Mouse (Mus musculus) liver, embryonic 12.5 days (tissue): ENCODE results near the gene Ccdc71. TPM values are rescaled to one million over a fixed set of nuclear protein-coding genes. Genes with fewer than 3 reads are reported as not detected.

ENCODE experiments used
- ATAC-seq: fragments of 200-750 bp; cut with Nextera tagmentation; 2 replicates; pipeline ENCODE4 v1.8.0; 2017; ENCODE audit warnings: moderate number of reproducible peaks, mild to moderate bottlenecking, moderate library complexity
- H3K27ac ChIP-seq: fragments of 300-500 bp; sonication (generic); 2 replicates; pipeline ENCODE4 v1.5.1; 2016; ENCODE audit warnings: mild to moderate bottlenecking
- H3K27me3 ChIP-seq: fragments of 300-500 bp; sonication (generic); replicated peaks from 2 replicates; pipeline ENCODE4 v1.6.1; 2016; ENCODE audit warnings: mild to moderate bottlenecking, moderate library complexity
- H3K36me3 ChIP-seq: fragments of 300-500 bp; sonication (generic); 2 replicates; pipeline ENCODE4 v1.6.1; 2016; ENCODE audit warnings: mild to moderate bottlenecking, moderate library complexity
- H3K4me1 ChIP-seq: fragments of 300-500 bp; sonication (generic); 2 replicates; pipeline ENCODE4 v1.6.1; 2016
- H3K4me2 ChIP-seq: fragments of 300-500 bp; sonication (generic); 2 replicates; pipeline ENCODE4 v1.6.1; 2016; ENCODE audit warnings: mild to moderate bottlenecking, moderate library complexity
- H3K4me3 ChIP-seq: fragments of 300-500 bp; sonication (generic); 2 replicates; pipeline ENCODE4 v1.5.1; 2016; ENCODE audit warnings: mild to moderate bottlenecking, moderate library complexity
- H3K9ac ChIP-seq: fragments of 300-500 bp; sonication (generic); 2 replicates; pipeline ENCODE4 v1.6.1; 2016; ENCODE audit warnings: mild to moderate bottlenecking, moderate library complexity
- H3K9me3 ChIP-seq: fragments of 300-500 bp; sonication (generic); replicated peaks from 2 replicates; pipeline ENCODE4 v1.6.1; 2016; ENCODE audit warnings: mild to moderate bottlenecking, moderate library complexity
- whole genome bisulfite sequencing: fragments of 180-500 bp; shearing (Covaris S2); methylation state at CpG from one replicate; pipeline ENCODE4 v1.1.7; 2016; ENCODE audit not compliant: insufficient replicate concordance; 5-methylcytosine and 5-hydroxymethylcytosine counted together
- polyA plus RNA-seq: library from polyadenylated mRNA; unstranded; fragments of >200 nt; fragmentation: Nextera tagmentation; extraction: Ambion mirVana; gene quantifications from 2 replicates; pipeline ENCODE4 v1.2.1, GENCODE M21; 2016

Ccdc71 gene
- polyA plus RNA-seq, 1 experiment from 2014 or later: 32.9 TPM

GRCm38 (mm10) chr9:108481520-108482210 is 21.3 kb downstream of the Ccdc71 start:
- H3K9ac ChIP-seq: no peak overlapping the region
- H3K4me1 ChIP-seq: peaks cover 23% of the 10 kb centered on the region
- peaks cover 24% of the 10 kb centered on the region; the same call in 1 of the 2 replicates for H3K36me3 ChIP-seq
- H3K27me3 ChIP-seq: peaks cover 32% of the 10 kb centered on the region
- H3K4me2 ChIP-seq: no peak overlapping the region
- 76% methylated on average over 19 of the region's 19 CpGs for WGBS
- ATAC-seq: no peak
- H3K4me3 ChIP-seq: no peak overlapping the region
- no peaks in the 10 kb centered on the region for H3K9me3 ChIP-seq
- H3K27ac ChIP-seq: no peak overlapping the region

- H3K9ac ChIP-seq: no peak overlapping the region
- no peak overlapping the region for H3K27ac ChIP-seq
- no peak overlapping the region for H3K4me2 ChIP-seq
- no peak for ATAC-seq
- H3K27me3 ChIP-seq: peaks cover 23% of the 10 kb centered on the region
- 85% methylated on average over 18 of the region's 18 CpGs for WGBS
- H3K4me3 ChIP-seq: no peak overlapping the region
- H3K4me1 ChIP-seq: peaks cover 23% of the 10 kb centered on the region
- H3K36me3 ChIP-seq: peaks cover 37% of the 10 kb centered on the region
- H3K9me3 ChIP-seq: no peaks in the 10 kb centered on the region
These were observed 22.9 kb downstream of the Ccdc71 start for GRCm38 (mm10) chr9:108483051-108483790.

GRCm38 (mm10) chr9:108484021-108484420 is 23.7 kb downstream of the Ccdc71 start:
- peaks cover 45% of the 10 kb centered on the region for H3K36me3 ChIP-seq

GRCm38 (mm10) chr9:108485301-108485875 is 25.1 kb downstream of the Ccdc71 start:
- ATAC-seq: no peak
- no peak overlapping the region for H3K9ac ChIP-seq
- no peak overlapping the region for H3K27ac ChIP-seq
- no peak overlapping the region for H3K4me3 ChIP-seq
- peaks cover 13% of the 10 kb centered on the region for H3K4me1 ChIP-seq
- no peak overlapping the region for H3K4me2 ChIP-seq
- no peaks in the 10 kb centered on the region for H3K9me3 ChIP-seq
- peaks cover 45% of the 10 kb centered on the region for H3K36me3 ChIP-seq
- 80% methylated on average over 19 of the region's 19 CpGs for WGBS
- H3K27me3 ChIP-seq: peaks cover 3% of the 10 kb centered on the region; the same call in 1 of the 2 replicates

More at GRCm38 (mm10) chr9:108484021-108484420, 23.7 kb downstream of the Ccdc71 start:
- WGBS: 82% methylated on average over 15 of the region's 15 CpGs
- Histone ChIP-seq H3K9me3 (no peaks in the 10 kb centered on the region), H3K27me3 (peaks cover 17% of the 10 kb centered on the region), H3K4me2 (no peak overlapping the region), H3K4me3 (no peak overlapping the region), H3K4me1 (peaks cover 17% of the 10 kb centered on the region), H3K9ac (no peak overlapping the region), H3K27ac (no peak overlapping the region)
- ATAC-seq: no peak

GRCm38 (mm10) chr9:108486973-108487530 is 26.7 kb downstream of the Ccdc71 start:
- Histone ChIP-seq H3K27me3 (no peaks in the 10 kb centered on the region), H3K36me3 (peaks cover 47% of the 10 kb centered on the region), H3K9me3 (no peaks in the 10 kb centered on the region), H3K9ac (no peak overlapping the region), H3K4me2 (no peak overlapping the region), H3K27ac (no peak overlapping the region), H3K4me1 (peaks cover 19% of the 10 kb centered on the region), H3K4me3 (no peak overlapping the region)
- 75% methylated on average over 8 of the region's 8 CpGs for WGBS
- ATAC-seq: no peak

GRCm38 (mm10) chr9:108488403-108488802 is 28.1 kb downstream of the Ccdc71 start:
- Histone ChIP-seq H3K4me1 (peaks cover 26% of the 10 kb centered on the region), H3K4me3 (no peak overlapping the region), H3K27ac (no peak overlapping the region), H3K9me3 (no peaks in the 10 kb centered on the region), H3K36me3 (peaks cover 57% of the 10 kb centered on the region), H3K4me2 (no peak overlapping the region), H3K9ac (no peak overlapping the region), H3K27me3 (no peaks in the 10 kb centered on the region)
- ATAC-seq: no peak
- 82% methylated on average over 17 of the region's 17 CpGs for WGBS

GRCm38 (mm10) chr9:108489215-108489614 is 28.9 kb downstream of the Ccdc71 start:
- no peak for ATAC-seq
- Histone ChIP-seq H3K4me3 (no peak overlapping the region), H3K27me3 (no peaks in the 10 kb centered on the region), H3K27ac (peak overlapping the region; percentile 96; the same call in 1 of the 2 replicates), H3K4me2 (no peak overlapping the region), H3K36me3 (peaks cover 62% of the 10 kb centered on the region), H3K9me3 (no peaks in the 10 kb centered on the region), H3K9ac (no peak overlapping the region), H3K4me1 (peaks cover 26% of the 10 kb centered on the region)
- 91% methylated on average over 20 of the region's 20 CpGs for WGBS

GRCm38 (mm10) chr9:108489702-108490558 is 29.6 kb downstream of the Ccdc71 start:
- Histone ChIP-seq H3K36me3 (peaks cover 64% of the 10 kb centered on the region), H3K4me2 (peak overlapping the region; percentile 94), H3K9me3 (no peaks in the 10 kb centered on the region), H3K9ac (peak overlapping the region; percentile 94), H3K27ac (peak overlapping the region; percentile 96), H3K27me3 (no peaks in the 10 kb centered on the region), H3K4me3 (peak overlapping the region; percentile 95), H3K4me1 (peaks cover 26% of the 10 kb centered on the region)
- no peak for ATAC-seq
- WGBS: 68% methylated on average over 26 of the region's 26 CpGs

- Histone ChIP-seq H3K27ac (peak within 1 kb of the TSS; percentile 96), H3K4me3 (peak within 1 kb of the TSS; percentile 95), H3K4me1 (peaks cover 26% of the 10 kb centered on the region), H3K9ac (peak within 1 kb of the TSS; percentile 94), H3K4me2 (peak within 1 kb of the TSS; percentile 94), H3K9me3 (no peaks in the 10 kb centered on the region), H3K36me3 (peaks cover 69% of the 10 kb centered on the region), H3K27me3 (no peaks in the 10 kb centered on the region)
- WGBS: under 1% methylated on average over 69 of the region's 69 CpGs
- peak; percentile 91 for ATAC-seq
These were observed 30.4 kb downstream of the Ccdc71 start, which contains the start of gene Usp19 for GRCm38 (mm10) chr9:108490559-108491285. TSS of gene Usp19 (plus strand) at chr9:108490602.

GRCm38 (mm10) chr9:108491286-108491580 is 30.9 kb downstream of the Ccdc71 start:
- no peaks in the 10 kb centered on the region for H3K9me3 ChIP-seq
- peak overlapping the region; percentile 94 for H3K4me2 ChIP-seq
- H3K9ac ChIP-seq: peak overlapping the region; percentile 94
- no peaks in the 10 kb centered on the region for H3K27me3 ChIP-seq
- ATAC-seq: peak; percentile 4; the same call in 1 of the 2 replicates
- peak overlapping the region; percentile 96 for H3K27ac ChIP-seq
- H3K36me3 ChIP-seq: peaks cover 69% of the 10 kb centered on the region
- peaks cover 26% of the 10 kb centered on the region for H3K4me1 ChIP-seq
- peak overlapping the region; percentile 95 for H3K4me3 ChIP-seq
- WGBS: 3% methylated on average over 12 of the region's 12 CpGs
